Mouse (Mus musculus): Measurements from ENCODE around the gene Klhl6.

GRCm38 (mm10) chr16:19966437-19966836 is 16.4 kb downstream of the Klhl6 start:
- TF ChIP-seq POLR2A (IDR thresholded peaks at IDR 0.05; ENCODE audit: low read depth, low read length) (no peak), CTCF (IDR thresholded peaks at IDR 0.05; ENCODE audit: extremely low read depth, insufficient read length, insufficient replicate concordance, low read depth, low read length) (no peak)

All from small intestine, adult 2 months (tissue).